Mouse (Mus musculus) embryonic facial prominence, embryonic 10.5 days (tissue): ENCODE data around the gene Mreg. TPM values are rescaled to one million over a fixed set of nuclear protein-coding genes. Genes with fewer than 3 reads are reported as not detected.

Experiments used
- DNase-seq: peaks from one replicate; pipeline ENCODE4 v3.0.0-alpha.2; 2017; ENCODE audit warnings: low spot score
- H3K27ac ChIP-seq: fragments of 300-500 bp; sonication (generic); replicated peaks from 2 replicates; pipeline ENCODE4 v1.5.1; 2016; ENCODE audit warnings: mild to moderate bottlenecking
- H3K27me3 ChIP-seq: fragments of 300-500 bp; sonication (generic); replicated peaks from 2 replicates; pipeline ENCODE4 v1.6.1; 2016; ENCODE audit warnings: low read depth, mild to moderate bottlenecking; ENCODE audit not compliant: poor library complexity, severe bottlenecking
- H3K36me3 ChIP-seq: fragments of 300-500 bp; sonication (generic); replicated peaks from 2 replicates; pipeline ENCODE4 v1.6.1; 2016; ENCODE audit warnings: mild to moderate bottlenecking, moderate library complexity
- H3K4me1 ChIP-seq: fragments of 300-500 bp; sonication (generic); 2 replicates; pipeline ENCODE4 v1.6.1; 2016
- H3K4me3 ChIP-seq: fragments of 300-500 bp; sonication (generic); 2 replicates; pipeline ENCODE4 v1.5.1; 2016; ENCODE audit warnings: mild to moderate bottlenecking, moderate library complexity
- H3K9me3 ChIP-seq: fragments of 300-500 bp; sonication (generic); 2 replicates; pipeline ENCODE4 v1.6.1; 2016; ENCODE audit warnings: mild to moderate bottlenecking
- WGBS: fragments of 180-500 bp; shearing (Covaris S2); methylation state at CpG from one replicate; pipeline ENCODE4 v1.1.7; 2016; 5-methylcytosine and 5-hydroxymethylcytosine counted together
- polyA plus RNA-seq: library from polyadenylated mRNA; unstranded; fragments of >200 nt; fragmentation: Nextera tagmentation; extraction: Ambion mirVana; gene quantifications from 2 replicates; pipeline ENCODE4 v1.2.1, GENCODE M21; 2016

The Mreg gene
- polyA plus RNA-seq, 1 experiment from 2014 or later = 21.1 TPM

- H3K4me3 ChIP-seq = no peak overlapping the region
- H3K27me3 ChIP-seq = no peaks in the 10 kb centered on the region
- no peaks in the 10 kb centered on the region for H3K9me3 ChIP-seq
- H3K4me1 ChIP-seq = peaks cover 10% of the 10 kb centered on the region
- DNase-seq = no peak
- WGBS = 90% methylated on average over 7 of the region's 7 CpGs
- H3K36me3 ChIP-seq = no peaks in the 10 kb centered on the region
- H3K27ac ChIP-seq = no peak overlapping the region
These were observed 9.4 kb downstream of the Mreg start for GRCm38 (mm10) chr1:72202705-72203104.

GRCm38 (mm10) chr1:72202068-72202467 lies 10.0 kb downstream of the Mreg start:
- WGBS = 73% methylated on average over 2 of the region's 2 CpGs
- Histone ChIP-seq H3K4me3 (no peak overlapping the region), H3K27me3 (no peaks in the 10 kb centered on the region), H3K36me3 (no peaks in the 10 kb centered on the region), H3K27ac (no peak overlapping the region), H3K9me3 (no peaks in the 10 kb centered on the region), H3K4me1 (peaks cover 13% of the 10 kb centered on the region)
- DNase-seq = no peak

- H3K27ac ChIP-seq = no peak overlapping the region
- H3K36me3 ChIP-seq = no peaks in the 10 kb centered on the region
- H3K27me3 ChIP-seq = no peaks in the 10 kb centered on the region
- WGBS = 91% methylated on average over 3 of the region's 3 CpGs
- H3K4me1 ChIP-seq = peaks cover 13% of the 10 kb centered on the region
- H3K4me3 ChIP-seq = no peak overlapping the region
- DNase-seq = no peak
- H3K9me3 ChIP-seq = no peaks in the 10 kb centered on the region
These were observed 11.0 kb downstream of the Mreg start for GRCm38 (mm10) chr1:72201126-72201525.

- H3K4me1 ChIP-seq = peaks cover 16% of the 10 kb centered on the region
- no peaks in the 10 kb centered on the region for H3K36me3 ChIP-seq
- no peaks in the 10 kb centered on the region for H3K27me3 ChIP-seq
- no peak for DNase-seq
- peak overlapping the region; percentile 37; the same call in 1 of the 2 replicates for H3K27ac ChIP-seq
- H3K9me3 ChIP-seq = no peaks in the 10 kb centered on the region
- H3K4me3 ChIP-seq = no peak overlapping the region
- WGBS = 63% methylated on average over 10 of the region's 10 CpGs
These were observed 13.8 kb downstream of the Mreg start for GRCm38 (mm10) chr1:72198142-72198806.

GRCm38 (mm10) chr1:72196626-72197359 lies 15.3 kb downstream of the Mreg start:
- Histone ChIP-seq H3K27me3 (no peaks in the 10 kb centered on the region), H3K4me3 (no peak overlapping the region), H3K27ac (no peak overlapping the region), H3K9me3 (no peaks in the 10 kb centered on the region), H3K4me1 (peaks cover 16% of the 10 kb centered on the region), H3K36me3 (no peaks in the 10 kb centered on the region)
- 76% methylated on average over 10 of the region's 10 CpGs for WGBS
- DNase-seq = no peak

- no peak for DNase-seq
- Histone ChIP-seq H3K9me3 (no peaks in the 10 kb centered on the region), H3K36me3 (no peaks in the 10 kb centered on the region), H3K4me1 (peaks cover 16% of the 10 kb centered on the region), H3K27me3 (no peaks in the 10 kb centered on the region), H3K27ac (no peak overlapping the region), H3K4me3 (no peak overlapping the region)
- WGBS = 82% methylated on average over 5 of the region's 5 CpGs
These were observed 16.0 kb downstream of the Mreg start for GRCm38 (mm10) chr1:72196123-72196522.

- WGBS = 90% methylated on average over 8 of the region's 8 CpGs
- Histone ChIP-seq H3K27me3 (no peaks in the 10 kb centered on the region), H3K4me1 (0 out of 2 replicates have a peak, but pooled peaks cover 3% of the 10 kb centered on the region)
These were observed 20.7 kb downstream of the Mreg start for GRCm38 (mm10) chr1:72191449-72191848.

GRCm38 (mm10) chr1:72188142-72188738 lies 23.9 kb downstream of the Mreg start:
- no peaks in the 10 kb centered on the region for H3K9me3 ChIP-seq
- H3K36me3 ChIP-seq = no peaks in the 10 kb centered on the region
- DNase-seq = no peak
- H3K4me1 ChIP-seq = peaks cover 6% of the 10 kb centered on the region
- 80% methylated on average over 16 of the region's 16 CpGs for WGBS
- no peak overlapping the region for H3K27ac ChIP-seq
- H3K27me3 ChIP-seq = no peaks in the 10 kb centered on the region
- no peak overlapping the region for H3K4me3 ChIP-seq

More at GRCm38 (mm10) chr1:72191449-72191848, 20.7 kb downstream of the Mreg start:
- Histone ChIP-seq H3K9me3 (no peaks in the 10 kb centered on the region), H3K36me3 (no peaks in the 10 kb centered on the region), H3K27ac (no peak overlapping the region), H3K4me3 (no peak overlapping the region)
- DNase-seq = no peak

- 73% methylated on average over 10 of the region's 10 CpGs for WGBS
- Histone ChIP-seq H3K27me3 (no peaks in the 10 kb centered on the region), H3K36me3 (no peaks in the 10 kb centered on the region), H3K4me1 (peaks cover 14% of the 10 kb centered on the region), H3K27ac (no peak overlapping the region), H3K9me3 (no peaks in the 10 kb centered on the region), H3K4me3 (no peak overlapping the region)
- DNase-seq = no peak
These were observed 24.6 kb downstream of the Mreg start for GRCm38 (mm10) chr1:72187486-72187885.

GRCm38 (mm10) chr1:72186151-72186550 lies 26.0 kb downstream of the Mreg start:
- Histone ChIP-seq H3K36me3 (no peaks in the 10 kb centered on the region), H3K27ac (no peak overlapping the region), H3K4me1 (peaks cover 18% of the 10 kb centered on the region), H3K9me3 (no peaks in the 10 kb centered on the region), H3K4me3 (no peak overlapping the region), H3K27me3 (no peaks in the 10 kb centered on the region)
- no peak for DNase-seq
- WGBS = 80% methylated on average over 5 of the region's 5 CpGs

- Histone ChIP-seq H3K27me3 (no peaks in the 10 kb centered on the region), H3K4me3 (peak overlapping the region; percentile 44), H3K4me1 (peaks cover 18% of the 10 kb centered on the region), H3K36me3 (no peaks in the 10 kb centered on the region), H3K27ac (0 out of 2 replicates have a peak overlapping the region, but pooled peaks have one; percentile 30), H3K9me3 (no peaks in the 10 kb centered on the region)
- 60% methylated on average over 6 of the region's 6 CpGs for WGBS
- DNase-seq = no peak
These were observed 28.6 kb downstream of the Mreg start for GRCm38 (mm10) chr1:72183554-72183953.

- Histone ChIP-seq H3K9me3 (no peaks in the 10 kb centered on the region), H3K36me3 (no peaks in the 10 kb centered on the region), H3K27ac (peak overlapping the region; percentile 30; the same call in 1 of the 2 replicates), H3K4me3 (peak overlapping the region; percentile 44), H3K27me3 (no peaks in the 10 kb centered on the region), H3K4me1 (peaks cover 18% of the 10 kb centered on the region)
- WGBS = 6% methylated on average over 13 of the region's 13 CpGs
- DNase-seq = peak; percentile 67
These were observed 29.1 kb downstream of the Mreg start for GRCm38 (mm10) chr1:72182930-72183499.
